In the genomic region with DNA sequence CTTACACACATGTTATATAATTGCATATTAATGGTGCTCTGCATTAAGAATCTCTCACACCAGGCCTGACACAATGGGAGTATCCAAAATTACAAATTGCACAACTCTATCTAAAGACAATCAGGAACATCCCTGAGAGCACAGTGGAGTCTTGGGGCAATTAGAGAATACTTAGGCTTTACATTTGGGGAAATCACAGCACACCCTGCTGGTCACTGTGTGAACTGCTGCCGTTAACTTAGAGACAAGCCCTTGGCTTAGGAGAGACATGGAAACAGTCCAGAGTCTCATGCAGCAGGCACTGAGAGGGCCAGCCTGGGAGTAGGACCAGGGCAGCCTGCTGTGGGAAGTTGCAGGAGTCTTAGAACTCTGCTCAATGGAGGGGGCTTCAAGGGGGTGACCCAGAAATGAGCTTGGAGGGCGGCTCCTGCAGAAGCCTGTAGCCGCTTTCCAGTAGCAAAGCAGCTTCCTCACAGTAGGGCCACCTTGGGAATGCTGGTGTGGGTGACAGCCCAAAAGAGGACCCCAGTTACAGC, we compare ENCODE assay signal across 11 mouse cellular contexts. TPM values are rescaled to one million over a fixed set of nuclear protein-coding genes. Genes with fewer than 3 reads are reported as not detected.
DNase-seq lines count a peak whose midpoint lies in the region; ATAC-seq and TF ChIP-seq lines count a peak whose summit lies in the region.
"Had no signal": no experiment of that assay in that cellular context is flagged by ENCODE, and none has a peak within 500 bp of the region (broad histone marks: within the 10 kb centered on the region; RNA-seq: fewer than 3 reads in every experiment).

No protein-coding gene starts in this region.

- H3K27me3 ChIP-seq in heart, adult 2 months (ENCODE audit: control insufficient read depth, insufficient read depth, low read length), result no peaks in the 10 kb centered on the region
- H3K27me3 ChIP-seq in heart, embryonic 12.5 days (replicated peaks), result peaks cover 5% of the 10 kb centered on the region; the same call in 1 of the 2 replicates
- no peaks in the 10 kb centered on the region for H3K27me3 ChIP-seq in cerebellum, adult 2 months (ENCODE audit: control insufficient read depth, insufficient read depth, low read length)
- H3K27me3 ChIP-seq: embryonic facial prominence, embryonic 15.5 days; liver, embryonic 15.5 days had no signal

- no peak overlapping the region for H3K4me3 ChIP-seq in heart, adult 2 months
- H3K4me3 ChIP-seq in heart, embryonic 12.5 days, result no peak overlapping the region
- H3K4me3 ChIP-seq in cerebellum, adult 2 months (replicated peaks; ENCODE audit: insufficient read depth, low read depth, low read length), result no peak overlapping the region
- H3K4me3 ChIP-seq: embryonic facial prominence, embryonic 15.5 days; liver, embryonic 15.5 days had no signal

- H3K79me2 ChIP-seq in heart, adult 2 months (replicated peaks; ENCODE audit: control insufficient read depth, insufficient read depth, low read length), result no peaks in the 10 kb centered on the region

- H3K4me2 ChIP-seq in heart, embryonic 12.5 days, result no peak overlapping the region
- H3K4me2 ChIP-seq: embryonic facial prominence, embryonic 15.5 days; liver, embryonic 15.5 days had no signal

- peak; percentile 71 for TF ChIP-seq CTCF in heart, adult 2 months (IDR thresholded peaks at IDR 0.05)
- peak; percentile 46; the same call in 1 of the 2 replicates for TF ChIP-seq CTCF in cerebellum, adult 2 months (IDR thresholded peaks at IDR 0.05; ENCODE audit: borderline replicate concordance, insufficient read depth, low read depth, low read length)

- no peak overlapping the region for H3K27ac ChIP-seq in heart, adult 2 months
- no peak overlapping the region for H3K27ac ChIP-seq in heart, embryonic 12.5 days (ENCODE audit: poor library complexity, severe bottlenecking)
- no peak overlapping the region for H3K27ac ChIP-seq in cerebellum, adult 2 months (ENCODE audit: insufficient read depth, low read length)
- H3K27ac ChIP-seq: embryonic facial prominence, embryonic 15.5 days; liver, embryonic 15.5 days had no signal

- H3K9me3 ChIP-seq in heart, embryonic 12.5 days (replicated peaks), result peaks cover 11% of the 10 kb centered on the region
- H3K9me3 ChIP-seq: liver, embryonic 15.5 days had no signal

- intact Hi-C loops in heart, adult 2 months (cut with DNase I), result no loop called here
- intact Hi-C loops in heart, postnatal 36 days (cut with DNase I), result no loop called here

- TF ChIP-seq POLR2A in heart, adult 2 months (IDR thresholded peaks at IDR 0.05; ENCODE audit: insufficient read depth, low read depth, low read length), result no peak
- no peak for TF ChIP-seq POLR2A in cerebellum, adult 2 months (IDR thresholded peaks at IDR 0.05; ENCODE audit: borderline replicate concordance, insufficient read depth, low read length)

- no peaks in the 10 kb centered on the region for H3K36me3 ChIP-seq in heart, adult 2 months (ENCODE audit: control insufficient read depth, insufficient read depth, low read length)
- no peaks in the 10 kb centered on the region for H3K36me3 ChIP-seq in heart, embryonic 12.5 days
- H3K36me3 ChIP-seq: embryonic facial prominence, embryonic 15.5 days; liver, embryonic 15.5 days had no signal

- no peaks in the 10 kb centered on the region for H3K4me1 ChIP-seq in heart, adult 2 months (ENCODE audit: control insufficient read depth, insufficient read depth, low read length)
- no peaks in the 10 kb centered on the region for H3K4me1 ChIP-seq in heart, embryonic 12.5 days (replicated peaks)
- H3K4me1 ChIP-seq in cerebellum, adult 2 months (ENCODE audit: control insufficient read depth, insufficient read depth, low read length), result no peaks in the 10 kb centered on the region
- H3K4me1 ChIP-seq: liver, embryonic 15.5 days had no signal

- no peak for TF ChIP-seq EP300 in heart, adult 2 months (IDR thresholded peaks at IDR 0.05; ENCODE audit: insufficient read depth, low read depth, low read length)

- ATAC-seq in heart, embryonic 12.5 days (ENCODE audit: insufficient number of reproducible peaks, low FRiP score), result no peak

- DNase-seq in heart, adult 2 months, result peak; percentile 21 to 23
- peak; percentile 44 for DNase-seq in urinary bladder, postnatal 25 days (ENCODE audit: low spot score)
- no peak for DNase-seq in urinary bladder, postnatal 4 days (ENCODE audit: low spot score in 2 of 2)
- DNase-seq in cerebellum, adult 2 months, result peak in 1 of 2 experiments; percentile 15
- DNase-seq in heart, postnatal 36 days, result peak; percentile 3 to 28
- peak; percentile 53 for DNase-seq in lung, postnatal 10 days
- peak; percentile 50 for DNase-seq in thymus, postnatal 14 days

- no peak overlapping the region for H3K9ac ChIP-seq in heart, adult 2 months (ENCODE audit: low read depth, low read length)
- H3K9ac ChIP-seq in heart, embryonic 12.5 days, result no peak overlapping the region
- H3K9ac ChIP-seq: embryonic facial prominence, embryonic 15.5 days; liver, embryonic 15.5 days had no signal

- WGBS in heart, adult 2 months, result 65% methylated on average over 3 of the region's 3 CpGs
- WGBS in heart, embryonic 12.5 days, result 59% methylated on average over 3 of the region's 3 CpGs
- WGBS in cerebellum, adult 2 months, result 54% methylated on average over 3 of the region's 3 CpGs

RNA-seq across cellular contexts. Expression of a gene that starts 2.5 kb away (rescaled TPM):
- not detected for total RNA-seq in heart, adult 2 months (2021)
- not detected in 2 replicates for polyA plus RNA-seq in heart, adult 2 months (2012; rRNA removed)
- not detected in 2 replicates for polyA plus RNA-seq in heart, embryonic 12.5 days (2016; fragmentation: Nextera tagmentation; extraction: Ambion mirVana)
- not detected in 2 replicates for polyA plus RNA-seq in cerebellum, adult 2 months (2012; rRNA removed)
- total RNA-seq in heart, postnatal 36 days (2021), result not detected
- polyA plus RNA-seq: liver, embryonic 15.5 days; stomach, embryonic 16.5 days had no signal

RNA-seq across cellular contexts. Expression of a gene that starts 11.6 kb away (rescaled TPM):
- total RNA-seq in heart, adult 2 months (2021), result not detected
- polyA plus RNA-seq in heart, adult 2 months (2012; rRNA removed), result not detected in 2 replicates
- polyA plus RNA-seq in heart, embryonic 12.5 days (2016; fragmentation: Nextera tagmentation; extraction: Ambion mirVana), result not detected in 2 replicates
- polyA plus RNA-seq in cerebellum, adult 2 months (2012; rRNA removed), result not detected in 2 replicates
- total RNA-seq in heart, postnatal 36 days (2021), result not detected
- polyA plus RNA-seq: embryonic facial prominence, embryonic 15.5 days; liver, embryonic 15.5 days; stomach, embryonic 16.5 days had no signal

RNA-seq across cellular contexts. Expression of a gene that starts 37.4 kb away (rescaled TPM):
- total RNA-seq in heart, adult 2 months (2021), result under 1 TPM; 0.26 to 0.36 TPM
- 0.85 and 1.3 TPM in 2 replicates for polyA plus RNA-seq in heart, adult 2 months (2012; rRNA removed)
- 0.19 and 0.63 TPM in 2 replicates for polyA plus RNA-seq in heart, embryonic 12.5 days (2016; fragmentation: Nextera tagmentation; extraction: Ambion mirVana)
- polyA plus RNA-seq in cerebellum, adult 2 months (2012; rRNA removed), result 1.2 and 2.0 TPM in 2 replicates
- total RNA-seq in heart, postnatal 36 days (2021), result under 1 TPM; 0.62 to 0.89 TPM

RNA-seq across cellular contexts. Expression of a gene that starts 37.7 kb away (rescaled TPM):
- total RNA-seq in heart, adult 2 months (2021), result under 1 TPM in 1 of 2 experiments, not detected in 1; 0.34 TPM
- polyA plus RNA-seq in heart, adult 2 months (2012; rRNA removed), result 1.0 and 1.5 TPM in 2 replicates
- not detected in 2 replicates for polyA plus RNA-seq in heart, embryonic 12.5 days (2016; fragmentation: Nextera tagmentation; extraction: Ambion mirVana)
- 0.35 and 0.47 TPM in 2 replicates for polyA plus RNA-seq in cerebellum, adult 2 months (2012; rRNA removed)
- total RNA-seq in heart, postnatal 36 days (2021), result under 1 TPM in 1 of 2 experiments, not detected in 1; 0.73 TPM

RNA-seq across cellular contexts. Expression of a gene that starts 54.3 kb away (rescaled TPM):
- total RNA-seq in heart, adult 2 months (2021), result not detected
- polyA plus RNA-seq in heart, adult 2 months (2012; rRNA removed), result not detected in 2 replicates
- not detected in 2 replicates for polyA plus RNA-seq in heart, embryonic 12.5 days (2016; fragmentation: Nextera tagmentation; extraction: Ambion mirVana)
- not detected in 2 replicates for polyA plus RNA-seq in cerebellum, adult 2 months (2012; rRNA removed)
- not detected for total RNA-seq in heart, postnatal 36 days (2021)
- polyA plus RNA-seq: embryonic facial prominence, embryonic 15.5 days; liver, embryonic 15.5 days; stomach, embryonic 16.5 days had no signal

Comparison
In these comparisons a context has a peak if more than half of its experiments do, and no peak if none do; other contexts are left out.
1. DNase-seq: peak in heart, adult 2 months (2 of 2), urinary bladder, postnatal 25 days (single experiment), heart, postnatal 36 days (2 of 2), lung, postnatal 10 days (single experiment) and thymus, postnatal 14 days (single experiment); none in urinary bladder, postnatal 4 days (0 of 2).